Mouse (Mus musculus) fibroblast of lung, adult 2 months (primary cell): ENCODE measurements around the gene Prmt1.
A peak's percentile ranks its signal among the peaks of the same experiment; 100 is the strongest.

Experiments
- DNase-seq: peaks from one replicate; pipeline ENCODE4 v3.0.0-alpha.2; 2011; ENCODE audit warnings: low read depth

Prmt1 gene

DNA sequence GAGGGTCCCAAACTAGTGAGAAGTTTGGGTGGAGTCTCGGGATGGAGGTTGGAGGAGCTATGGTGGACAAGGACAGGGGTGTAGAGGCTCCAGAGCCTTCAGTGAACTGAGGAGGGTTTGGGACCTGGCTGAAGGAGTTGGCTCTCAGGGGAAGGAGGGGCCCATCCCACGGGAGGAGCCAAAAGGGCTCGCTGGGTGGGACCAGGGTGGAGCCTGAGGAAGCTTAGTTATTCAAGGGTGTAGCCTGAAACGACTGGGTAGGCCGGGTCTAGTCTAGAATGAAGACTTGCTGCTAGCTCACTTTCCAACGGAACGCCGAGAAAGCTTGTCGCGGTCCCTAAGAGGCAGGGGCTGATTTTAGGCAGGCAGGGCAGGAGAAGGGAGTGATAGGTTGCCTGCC is 34.4 kb downstream of the Prmt1 start:
- peak; percentile 62 for DNase-seq

DNA sequence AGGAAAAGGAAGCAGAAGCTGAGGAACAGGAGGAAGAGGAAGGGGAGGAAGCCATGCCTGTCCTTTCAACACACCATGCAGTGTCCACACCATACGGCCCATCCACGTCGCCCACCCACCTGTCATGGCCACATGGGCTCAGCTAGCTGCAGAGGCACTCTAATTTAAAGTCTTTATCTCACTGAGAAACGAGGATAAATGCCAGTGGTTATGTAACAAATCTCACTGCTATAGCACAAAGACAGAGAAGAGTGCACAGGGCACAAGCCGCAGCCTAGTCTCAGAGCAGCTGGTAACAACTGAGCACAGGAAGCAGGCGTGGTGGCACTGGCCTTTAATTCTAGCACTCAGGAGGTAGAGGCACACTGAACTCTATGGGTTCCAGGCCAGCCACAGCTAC is 36.4 kb downstream of the Prmt1 start:
- no peak for DNase-seq

DNA sequence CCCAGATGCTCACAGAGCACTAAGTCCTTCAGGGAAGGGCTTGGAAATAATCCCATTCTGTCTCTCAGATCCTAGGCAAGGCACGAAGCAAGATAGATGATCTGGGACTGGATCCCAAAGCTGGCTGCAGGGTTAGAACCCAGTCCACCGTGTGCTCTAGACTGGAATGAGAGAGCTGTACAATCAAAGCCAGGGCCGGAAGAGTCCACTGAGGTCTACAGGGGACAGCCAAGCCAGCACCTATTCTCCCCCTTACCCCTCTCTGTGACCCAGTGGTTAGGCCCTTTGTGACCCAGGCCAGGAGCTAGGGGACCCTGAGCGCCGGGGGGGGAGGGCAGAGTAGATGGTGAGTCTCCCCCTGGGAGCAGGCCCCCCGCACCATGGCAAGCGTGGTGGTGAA is 43.5 kb downstream of the Prmt1 start, which contains the start of gene Tsks:
Gene Tsks, plus strand, starts transcription at position 301 of the 400 bp plus-strand sequence.
- no peak for DNase-seq

DNA sequence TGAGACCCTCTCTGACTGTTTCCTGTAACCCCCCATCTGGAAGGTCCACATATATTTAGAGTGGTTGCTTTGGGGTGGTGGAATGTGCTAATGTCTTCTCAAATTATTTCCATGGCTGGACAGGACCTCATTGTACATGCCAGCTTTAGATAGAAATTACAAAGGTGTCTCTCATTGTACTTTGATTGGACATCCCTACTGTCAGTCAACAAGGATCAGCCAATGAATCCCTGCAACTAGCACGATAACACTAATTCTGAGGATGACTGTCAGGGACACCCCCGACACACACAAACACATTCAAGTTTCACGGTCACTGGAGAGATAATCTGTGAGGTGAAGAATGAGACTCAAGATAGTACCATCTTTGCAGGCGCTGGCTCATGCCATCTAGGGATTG is 47.7 kb downstream of the Prmt1 start:
- DNase-seq = no peak

DNA sequence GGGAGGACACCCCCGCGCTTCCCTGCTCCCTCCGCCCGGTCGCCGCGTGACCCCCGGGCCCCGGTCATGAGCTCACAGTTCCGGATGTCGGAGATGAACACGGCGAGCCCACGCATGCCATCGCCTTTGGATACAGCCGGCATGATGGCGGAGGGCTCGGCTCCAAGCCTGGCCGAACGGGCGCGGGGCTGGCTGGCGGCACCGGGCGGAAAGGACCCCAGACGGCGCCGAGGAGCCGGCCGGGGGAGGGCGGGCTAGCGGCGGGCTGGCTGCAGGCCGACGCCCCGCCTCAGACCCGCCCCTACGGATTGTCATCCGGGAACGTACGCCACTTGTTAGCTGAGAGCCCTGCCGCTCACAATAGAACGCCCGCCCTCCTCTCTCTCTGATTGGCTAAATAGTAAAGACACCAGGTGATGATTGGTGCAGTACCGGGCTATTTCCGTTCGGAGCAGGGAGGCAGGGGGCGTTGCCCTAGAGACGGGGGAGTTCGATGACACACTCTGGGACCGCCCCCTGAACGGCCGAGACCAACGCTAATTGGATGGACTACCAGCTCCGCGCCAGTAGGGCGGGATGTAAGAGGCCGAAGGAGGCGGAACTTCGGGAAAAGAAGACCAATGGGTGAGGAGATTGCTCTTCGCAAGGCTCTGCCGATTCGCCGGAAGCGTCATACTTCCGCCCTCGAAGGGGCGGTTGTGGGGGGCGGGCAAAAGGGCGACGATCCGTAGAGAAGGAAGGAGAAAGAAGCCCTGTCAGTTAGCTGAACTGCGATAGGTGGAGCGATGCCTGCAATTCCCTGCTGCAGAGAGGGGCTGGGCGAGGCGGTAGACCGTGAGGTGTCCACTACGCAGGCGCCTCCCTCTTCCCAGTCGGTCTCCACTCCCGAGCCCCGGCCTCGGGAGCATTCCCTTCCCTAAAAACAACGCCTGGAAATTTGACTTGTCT is 56.9 kb downstream of the Prmt1 start, which contains the start of gene Ap2a1:
Gene Ap2a1, minus strand, starts transcription at position 293 of the 948 bp plus-strand sequence.
- peak; percentile 100 for DNase-seq

DNA sequence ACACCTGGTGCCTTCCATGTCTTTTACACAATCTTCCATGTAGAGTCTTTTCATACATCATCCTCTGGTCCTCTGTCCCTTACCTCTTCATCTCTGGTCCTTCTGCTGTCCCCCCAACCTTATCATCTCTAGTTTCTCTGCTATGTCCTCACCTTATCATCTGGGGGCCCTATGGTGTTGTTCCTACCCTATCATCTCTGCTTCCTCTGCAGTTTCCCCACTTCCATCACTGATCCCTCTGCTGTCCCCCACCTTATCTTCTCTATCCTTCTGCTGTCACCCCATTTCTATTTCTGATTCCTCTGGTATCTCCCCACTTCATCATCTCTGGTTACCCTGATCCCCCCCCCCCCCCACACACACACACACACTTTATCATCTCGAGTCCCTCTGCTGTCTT is 57.8 kb downstream of the Prmt1 start:
- no peak for DNase-seq
